Mouse (Mus musculus): Measurements from ENCODE around the gene Ankmy2. TPM values are rescaled to one million over a fixed set of nuclear protein-coding genes. Genes with fewer than 3 reads are reported as not detected.

Ankmy2 gene
- polyA plus RNA-seq, 1 experiment: 16.9 TPM

DNA sequence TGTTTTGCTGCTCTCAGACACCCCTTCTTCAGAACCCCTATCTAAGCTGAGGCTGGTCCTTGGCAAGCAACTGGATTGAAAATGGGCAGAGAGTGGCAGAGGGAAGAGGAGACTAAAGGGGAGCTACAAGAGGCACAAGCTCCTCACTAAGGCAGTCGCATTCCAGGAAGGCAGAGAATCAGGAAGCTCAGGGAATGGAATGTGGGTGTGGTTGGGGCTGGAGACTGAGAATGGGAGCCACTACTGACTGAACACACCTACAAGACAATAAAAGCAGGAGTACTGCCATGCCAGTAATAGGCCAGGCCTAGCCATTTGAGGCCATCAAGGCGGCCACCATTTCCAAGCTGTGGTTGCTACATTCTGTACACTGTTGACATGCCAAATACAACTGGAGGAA lies 74.5 kb downstream of the Ankmy2 start:
- 88% methylated on average over 2 of the region's 2 CpGs for WGBS
- no peak for DNase-seq
- Histone ChIP-seq H3K36me3 (ENCODE audit: control insufficient read depth, insufficient read depth, low read length) (no peaks in the 10 kb centered on the region), H3K4me3 (ENCODE audit: insufficient read depth, low read depth, low read length) (no peak overlapping the region), H3K4me1 (ENCODE audit: control insufficient read depth, insufficient read depth, low read length) (no peaks in the 10 kb centered on the region), H3K27ac (ENCODE audit: insufficient read depth, low read depth, low read length) (no peak overlapping the region), H3K27me3 (replicated peaks; ENCODE audit: control insufficient read depth, insufficient read depth, low read length) (no peaks in the 10 kb centered on the region; the same call in 1 of the 2 replicates)
- TF ChIP-seq CTCF (conservative IDR thresholded peaks at IDR 0.05; ENCODE audit: insufficient read depth, insufficient read length, low read depth, low read length) (no peak), POLR2A (IDR thresholded peaks at IDR 0.05; ENCODE audit: low read depth, low read length) (no peak)

DNA sequence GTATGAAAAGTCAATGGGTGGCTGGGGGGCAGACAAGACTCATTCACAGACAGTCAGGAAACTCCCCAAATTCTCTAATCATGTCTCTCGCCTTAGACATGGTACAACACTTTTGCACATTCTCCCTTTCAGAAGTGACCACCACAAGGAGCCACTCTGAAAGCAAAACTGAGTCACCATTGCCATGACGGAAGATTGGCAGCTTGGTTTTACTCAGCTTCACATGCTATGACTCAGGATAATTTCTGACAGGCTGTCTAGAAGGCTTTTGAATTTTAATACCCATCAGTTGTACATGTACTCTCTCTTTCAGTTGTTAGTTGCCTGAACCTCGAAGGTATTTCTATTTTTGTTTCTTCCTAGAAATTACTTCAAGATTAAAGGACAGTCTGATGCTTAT lies 84.3 kb downstream of the Ankmy2 start:
- WGBS: 89% methylated on average over 3 of the region's 3 CpGs
- H3K27ac ChIP-seq (ENCODE audit: insufficient read depth, low read depth, low read length): no peak overlapping the region
- TF ChIP-seq POLR2A (IDR thresholded peaks at IDR 0.05; ENCODE audit: low read depth, low read length) (no peak), CTCF (conservative IDR thresholded peaks at IDR 0.05; ENCODE audit: insufficient read depth, insufficient read length, low read depth, low read length) (no peak)
- no peak for DNase-seq
- H3K36me3 ChIP-seq (ENCODE audit: control insufficient read depth, insufficient read depth, low read length): no peaks in the 10 kb centered on the region
- no peak overlapping the region for H3K4me3 ChIP-seq (ENCODE audit: insufficient read depth, low read depth, low read length)
- H3K4me1 ChIP-seq (ENCODE audit: control insufficient read depth, insufficient read depth, low read length): no peaks in the 10 kb centered on the region
- H3K27me3 ChIP-seq (replicated peaks; ENCODE audit: control insufficient read depth, insufficient read depth, low read length): no peaks in the 10 kb centered on the region

Other genes starting within 250 kb of the Ankmy2 start
- not detected in 2 replicates for gene Agr3, start 231.5 kb upstream of the Ankmy2 start, polyA plus RNA-seq (2012; rRNA removed)
- not detected in 2 replicates for gene Agr2, start 164.2 kb upstream of the Ankmy2 start, polyA plus RNA-seq (2012; rRNA removed)
- 23.7 and 29.7 TPM in 2 replicates for gene Tspan13, start 114.6 kb upstream of the Ankmy2 start, polyA plus RNA-seq (2012; rRNA removed)
- gene Bzw2, start 966 bp downstream of the Ankmy2 start, polyA plus RNA-seq (2012; rRNA removed): 9.6 and 10.1 TPM in 2 replicates
- gene Lrrc72, start 96.3 kb downstream of the Ankmy2 start, polyA plus RNA-seq (2012; rRNA removed): not detected in 2 replicates
- 63.5 and 64.7 TPM in 2 replicates for gene Sostdc1, start 157.0 kb downstream of the Ankmy2 start, polyA plus RNA-seq (2012; rRNA removed)
- 1.9 and 2.5 TPM in 2 replicates for gene Ispd, start 224.3 kb downstream of the Ankmy2 start, polyA plus RNA-seq (2012; rRNA removed)
- gene D630036H23Rik, start 225.1 kb downstream of the Ankmy2 start, polyA plus RNA-seq (2012; rRNA removed): 3.3 and 3.8 TPM in 2 replicates

All from kidney, adult 2 months (tissue).